Mouse (Mus musculus): ENCODE measurements around the gene Arfgap2. TPM values are rescaled to one million over a fixed set of nuclear protein-coding genes. Genes with fewer than 3 reads are reported as not detected.

Gene Arfgap2
- polyA plus RNA-seq, 1 experiment from 2014 or later, result 108 TPM

DNA sequence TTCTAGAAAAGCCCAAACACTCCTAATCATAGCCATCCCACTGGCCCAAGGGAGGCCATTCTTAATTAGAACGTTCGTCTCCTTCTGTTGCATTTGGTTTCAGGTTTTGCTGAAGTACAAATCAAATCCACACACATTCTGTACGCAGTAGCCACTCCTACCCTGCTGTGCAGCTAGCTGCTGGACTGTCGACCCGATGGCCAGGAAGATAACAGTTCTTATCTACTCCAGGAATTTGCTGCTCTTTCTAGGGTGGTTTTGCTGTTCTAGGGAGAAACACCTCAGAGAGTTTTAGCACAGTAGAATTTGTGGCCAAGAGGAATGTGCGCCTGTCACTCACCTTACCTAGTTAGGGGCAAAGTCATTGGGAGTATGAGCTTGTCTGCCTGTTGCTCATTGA is 22.8 kb downstream of the Arfgap2 start:
- H3K27ac ChIP-seq, result no peak overlapping the region

GRCm38 (mm10) chr2:91291197-91292007 is 26.6 kb downstream of the Arfgap2 start:
- no peak overlapping the region for H3K4me3 ChIP-seq (replicated peaks)
- no peaks in the 10 kb centered on the region for H3K9me3 ChIP-seq
- H3K27ac ChIP-seq, result peak overlapping the region; percentile 42
- H3K9ac ChIP-seq (replicated peaks), result no peak overlapping the region; the same call in 1 of the 2 replicates
- H3K27me3 ChIP-seq, result no peaks in the 10 kb centered on the region
- H3K36me3 ChIP-seq, result peaks cover 9% of the 10 kb centered on the region; the same call in 1 of the 2 replicates
- H3K4me1 ChIP-seq (replicated peaks), result peaks cover 9% of the 10 kb centered on the region
- WGBS, result 66% methylated on average over 12 of the region's 12 CpGs
- ATAC-seq (ENCODE audit: insufficient number of reproducible peaks, insufficient read depth, low FRiP score, low TSS enrichment, low read depth), result no peak
- H3K4me2 ChIP-seq, result no peak overlapping the region

More for the DNA sequence above, 22.8 kb downstream of the Arfgap2 start:
- H3K4me3 ChIP-seq (replicated peaks), result no peak overlapping the region
- H3K4me1 ChIP-seq (replicated peaks), result peaks cover 26% of the 10 kb centered on the region
- 61% methylated on average over 6 of the region's 6 CpGs for WGBS
- H3K36me3 ChIP-seq, result peaks cover 9% of the 10 kb centered on the region; the same call in 1 of the 2 replicates
- H3K27me3 ChIP-seq, result no peaks in the 10 kb centered on the region
- ATAC-seq (ENCODE audit: insufficient number of reproducible peaks, insufficient read depth, low FRiP score, low TSS enrichment, low read depth), result no peak
- no peak overlapping the region for H3K9ac ChIP-seq (replicated peaks)
- H3K4me2 ChIP-seq, result no peak overlapping the region
- H3K9me3 ChIP-seq, result no peaks in the 10 kb centered on the region

DNA sequence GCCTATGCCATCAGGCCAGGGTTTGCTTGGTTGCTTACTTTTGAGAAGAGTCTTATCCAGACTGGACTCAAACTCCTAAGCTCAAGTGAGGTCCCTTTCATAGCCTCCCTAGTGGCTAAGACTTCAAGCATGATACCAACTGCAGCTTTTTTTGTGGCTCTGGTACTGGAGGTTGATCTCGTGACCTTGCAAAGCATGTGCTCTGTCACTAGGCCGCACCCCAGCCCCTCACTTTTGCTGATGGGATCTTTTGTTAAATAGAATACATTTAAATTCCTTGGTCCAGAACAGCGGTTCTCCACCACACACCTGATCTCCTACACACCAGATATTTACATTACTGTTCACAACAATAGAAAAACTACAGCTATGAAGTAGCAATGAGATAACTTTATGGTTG is 29.5 kb downstream of the Arfgap2 start:
- Histone ChIP-seq H3K4me1 (replicated peaks) (peaks cover 14% of the 10 kb centered on the region), H3K27me3 (no peaks in the 10 kb centered on the region), H3K4me3 (replicated peaks) (no peak overlapping the region), H3K36me3 (no peaks in the 10 kb centered on the region), H3K27ac (no peak overlapping the region), H3K9me3 (no peaks in the 10 kb centered on the region), H3K4me2 (no peak overlapping the region), H3K9ac (replicated peaks) (no peak overlapping the region)
- ATAC-seq (ENCODE audit: insufficient number of reproducible peaks, insufficient read depth, low FRiP score, low TSS enrichment, low read depth), result no peak
- WGBS, result 92% methylated on average over 3 of the region's 3 CpGs

- Histone ChIP-seq H3K4me3 (replicated peaks) (no peak overlapping the region), H3K4me2 (no peak overlapping the region), H3K36me3 (no peaks in the 10 kb centered on the region), H3K27me3 (no peaks in the 10 kb centered on the region), H3K27ac (no peak overlapping the region), H3K9me3 (no peaks in the 10 kb centered on the region), H3K9ac (replicated peaks) (no peak overlapping the region), H3K4me1 (replicated peaks) (peaks cover 18% of the 10 kb centered on the region)
- ATAC-seq (ENCODE audit: insufficient number of reproducible peaks, insufficient read depth, low FRiP score, low TSS enrichment, low read depth), result no peak
- 88% methylated on average over 5 of the region's 5 CpGs for WGBS
Measured at GRCm38 (mm10) chr2:91295895-91296294, 31.1 kb downstream of the Arfgap2 start.

GRCm38 (mm10) chr2:91299156-91299555 is 34.4 kb downstream of the Arfgap2 start:
- H3K9me3 ChIP-seq, result no peaks in the 10 kb centered on the region
- no peak overlapping the region for H3K4me2 ChIP-seq
- H3K27ac ChIP-seq, result peak overlapping the region; percentile 56
- peaks cover 5% of the 10 kb centered on the region; the same call in 1 of the 2 replicates for H3K36me3 ChIP-seq
- ATAC-seq (ENCODE audit: insufficient number of reproducible peaks, insufficient read depth, low FRiP score, low TSS enrichment, low read depth), result 0 out of 2 replicates have a peak, but pooled peaks have one; percentile 33
- peaks cover 9% of the 10 kb centered on the region; the same call in 1 of the 2 replicates for H3K4me1 ChIP-seq (replicated peaks)
- H3K27me3 ChIP-seq, result no peaks in the 10 kb centered on the region
- H3K4me3 ChIP-seq (replicated peaks), result no peak overlapping the region
- 37% methylated on average over 3 of the region's 3 CpGs for WGBS
- H3K9ac ChIP-seq (replicated peaks), result no peak overlapping the region

DNA sequence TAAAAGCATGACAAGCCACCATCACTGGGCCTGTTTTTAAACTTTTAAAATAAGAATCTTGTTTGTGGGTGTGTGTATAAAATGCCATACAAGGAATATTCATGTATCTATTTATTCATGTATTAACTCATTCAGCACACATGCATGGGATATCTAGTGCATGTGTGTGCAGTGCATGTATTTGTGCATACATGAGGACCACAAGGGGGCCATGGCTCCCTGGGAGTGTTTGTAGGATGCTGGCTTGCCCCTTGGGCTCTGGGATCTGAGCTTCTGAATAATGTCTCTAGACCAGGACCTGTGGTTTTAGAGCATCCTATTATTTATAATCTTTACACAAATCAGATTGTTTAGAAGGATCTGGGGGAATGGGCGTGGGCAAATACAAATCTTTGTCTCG is 36.0 kb downstream of the Arfgap2 start:
- Histone ChIP-seq H3K36me3 (peaks cover 10% of the 10 kb centered on the region; the same call in 1 of the 2 replicates), H3K4me3 (replicated peaks) (no peak overlapping the region), H3K4me1 (replicated peaks) (peaks cover 9% of the 10 kb centered on the region; the same call in 1 of the 2 replicates), H3K4me2 (no peak overlapping the region), H3K27ac (no peak overlapping the region), H3K9ac (replicated peaks) (no peak overlapping the region), H3K27me3 (no peaks in the 10 kb centered on the region), H3K9me3 (no peaks in the 10 kb centered on the region)
- no peak for ATAC-seq (ENCODE audit: insufficient number of reproducible peaks, insufficient read depth, low FRiP score, low TSS enrichment, low read depth)
- 88% methylated on average over 2 of the region's 2 CpGs for WGBS

- Histone ChIP-seq H3K9ac (replicated peaks) (no peak overlapping the region), H3K36me3 (peaks cover 10% of the 10 kb centered on the region; the same call in 1 of the 2 replicates), H3K27ac (no peak overlapping the region), H3K4me2 (no peak overlapping the region), H3K9me3 (no peaks in the 10 kb centered on the region), H3K4me1 (replicated peaks) (peaks cover 9% of the 10 kb centered on the region; the same call in 1 of the 2 replicates), H3K4me3 (replicated peaks) (no peak overlapping the region), H3K27me3 (no peaks in the 10 kb centered on the region)
- ATAC-seq (ENCODE audit: insufficient number of reproducible peaks, insufficient read depth, low FRiP score, low TSS enrichment, low read depth), result no peak
- WGBS, result 82% methylated on average over 2 of the region's 2 CpGs
Measured at GRCm38 (mm10) chr2:91301836-91302235, 37.1 kb downstream of the Arfgap2 start.

GRCm38 (mm10) chr2:91302845-91303244 is 38.1 kb downstream of the Arfgap2 start:
- Histone ChIP-seq H3K27ac (no peak overlapping the region), H3K27me3 (no peaks in the 10 kb centered on the region), H3K9ac (replicated peaks) (no peak overlapping the region), H3K4me3 (replicated peaks) (no peak overlapping the region), H3K4me1 (replicated peaks) (peaks cover 9% of the 10 kb centered on the region; the same call in 1 of the 2 replicates), H3K4me2 (no peak overlapping the region), H3K9me3 (no peaks in the 10 kb centered on the region), H3K36me3 (peaks cover 10% of the 10 kb centered on the region; the same call in 1 of the 2 replicates)
- 71% methylated on average over 3 of the region's 3 CpGs for WGBS
- ATAC-seq (ENCODE audit: insufficient number of reproducible peaks, insufficient read depth, low FRiP score, low TSS enrichment, low read depth), result no peak

- H3K4me2 ChIP-seq, result no peak overlapping the region
- no peaks in the 10 kb centered on the region for H3K27me3 ChIP-seq
- no peak overlapping the region for H3K27ac ChIP-seq
- WGBS, result 93% methylated on average over 9 of the region's 9 CpGs
- ATAC-seq (ENCODE audit: insufficient number of reproducible peaks, insufficient read depth, low FRiP score, low TSS enrichment, low read depth), result no peak
- H3K9ac ChIP-seq (replicated peaks), result no peak overlapping the region
- peaks cover 10% of the 10 kb centered on the region; the same call in 1 of the 2 replicates for H3K36me3 ChIP-seq
- H3K9me3 ChIP-seq, result no peaks in the 10 kb centered on the region
- peaks cover 10% of the 10 kb centered on the region; the same call in 1 of the 2 replicates for H3K4me1 ChIP-seq (replicated peaks)
- H3K4me3 ChIP-seq (replicated peaks), result no peak overlapping the region
Measured at GRCm38 (mm10) chr2:91305926-91306325, 41.2 kb downstream of the Arfgap2 start.

GRCm38 (mm10) chr2:91306589-91306988 is 41.8 kb downstream of the Arfgap2 start:
- H3K4me2 ChIP-seq, result no peak overlapping the region
- ATAC-seq (ENCODE audit: insufficient number of reproducible peaks, insufficient read depth, low FRiP score, low TSS enrichment, low read depth), result no peak
- H3K36me3 ChIP-seq, result peaks cover 10% of the 10 kb centered on the region; the same call in 1 of the 2 replicates
- H3K27ac ChIP-seq, result no peak overlapping the region
- no peak overlapping the region for H3K9ac ChIP-seq (replicated peaks)
- peaks cover 10% of the 10 kb centered on the region; the same call in 1 of the 2 replicates for H3K4me1 ChIP-seq (replicated peaks)
- no peaks in the 10 kb centered on the region for H3K9me3 ChIP-seq
- H3K4me3 ChIP-seq (replicated peaks), result no peak overlapping the region
- H3K27me3 ChIP-seq, result no peaks in the 10 kb centered on the region

- Histone ChIP-seq H3K9ac (replicated peaks) (no peak overlapping the region), H3K36me3 (peaks cover 10% of the 10 kb centered on the region; the same call in 1 of the 2 replicates), H3K4me3 (replicated peaks) (no peak overlapping the region), H3K27ac (no peak overlapping the region), H3K9me3 (no peaks in the 10 kb centered on the region), H3K4me2 (no peak overlapping the region), H3K4me1 (replicated peaks) (peaks cover 12% of the 10 kb centered on the region; the same call in 1 of the 2 replicates), H3K27me3 (no peaks in the 10 kb centered on the region)
- WGBS, result 15% methylated on average over 5 of the region's 5 CpGs
- ATAC-seq (ENCODE audit: insufficient number of reproducible peaks, insufficient read depth, low FRiP score, low TSS enrichment, low read depth), result no peak
Measured at GRCm38 (mm10) chr2:91308680-91309079, 43.9 kb downstream of the Arfgap2 start.
